Mouse (Mus musculus) midbrain, embryonic 10.5 days (tissue): ENCODE data around the gene Axin2. TPM values are rescaled to one million over a fixed set of nuclear protein-coding genes. Genes with fewer than 3 reads are reported as not detected.
"Not testable (repeated sequence)": the region's sequence is repeated elsewhere in the genome, so short reads cannot be mapped to it uniquely, and the experiment has no call there.

Experiments
- DNase-seq: peaks from one replicate; pipeline ENCODE4 v3.0.0-alpha.2; 2017; ENCODE audit warnings: low spot score
- H3K27ac ChIP-seq: fragments of 300-500 bp; sonication (generic); replicated peaks from 2 replicates; pipeline ENCODE4 v1.5.1; 2016; ENCODE audit warnings: mild to moderate bottlenecking
- H3K27me3 ChIP-seq: fragments of 300-500 bp; sonication (generic); 2 replicates; pipeline ENCODE4 v1.6.1; 2016; ENCODE audit warnings: low read depth, mild to moderate bottlenecking; ENCODE audit not compliant: poor library complexity, severe bottlenecking
- H3K36me3 ChIP-seq: fragments of 300-500 bp; sonication (generic); 2 replicates; pipeline ENCODE4 v1.6.1; 2016; ENCODE audit warnings: mild to moderate bottlenecking, moderate library complexity
- H3K4me1 ChIP-seq: fragments of 300-500 bp; sonication (generic); 2 replicates; pipeline ENCODE4 v1.6.1; 2016
- H3K4me3 ChIP-seq: fragments of 300-500 bp; sonication (generic); 2 replicates; pipeline ENCODE4 v1.5.1; 2016; ENCODE audit warnings: mild to moderate bottlenecking, moderate library complexity
- H3K9me3 ChIP-seq: fragments of 300-500 bp; sonication (generic); replicated peaks from 2 replicates; pipeline ENCODE4 v1.6.1; 2016; ENCODE audit warnings: mild to moderate bottlenecking
- WGBS: fragments of 180-500 bp; shearing (Covaris S2); methylation state at CpG from one replicate; pipeline ENCODE4 v1.1.7; 2016; 5-methylcytosine and 5-hydroxymethylcytosine counted together
- polyA plus RNA-seq: library from polyadenylated mRNA; unstranded; fragments of >200 nt; fragmentation: Nextera tagmentation; extraction: Ambion mirVana; gene quantifications from 2 replicates; pipeline ENCODE4 v1.2.1, GENCODE M21; 2016

Gene Axin2
- 17.5 and 17.6 TPM in 2 replicates for polyA plus RNA-seq

DNA sequence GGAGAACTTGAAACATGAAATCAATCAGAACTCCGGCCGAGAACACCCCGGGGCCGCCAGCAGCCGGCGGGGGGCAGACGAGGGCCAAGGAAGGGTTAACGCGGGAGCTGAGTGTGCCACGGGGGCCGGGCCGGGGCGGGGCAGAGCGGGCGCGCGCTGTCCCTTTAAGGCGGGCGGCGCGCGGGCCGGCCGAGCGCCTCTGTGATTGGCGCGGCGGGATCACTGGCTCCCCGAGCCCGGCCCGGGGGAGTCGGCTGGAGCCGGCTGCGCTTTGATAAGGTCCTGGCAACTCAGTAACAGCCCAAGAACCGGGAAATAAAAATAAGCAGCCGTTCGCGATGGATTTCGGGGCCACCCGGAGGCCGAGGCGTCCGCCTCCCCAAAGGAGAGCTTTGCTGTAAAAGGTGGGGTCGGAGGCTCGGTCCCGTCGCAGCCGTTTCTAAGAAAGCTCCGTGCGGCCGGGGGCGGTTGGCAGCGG is at the start of gene Axin2:
Gene Axin2, plus strand, starts transcription at position 192 of the 478 bp plus-strand sequence.
- Histone ChIP-seq H3K36me3 (peaks cover 21% of the 10 kb centered on the region), H3K27me3 (peaks cover 18% of the 10 kb centered on the region), H3K9me3 (peaks cover 10% of the 10 kb centered on the region; the same call in 1 of the 2 replicates), H3K4me1 (peaks cover 61% of the 10 kb centered on the region), H3K27ac (peak within 1 kb of the TSS; percentile 95), H3K4me3 (peak within 1 kb of the TSS; percentile 89)
- WGBS: 1% methylated on average over 53 of the region's 53 CpGs
- peak; percentile 95 for DNase-seq

DNA sequence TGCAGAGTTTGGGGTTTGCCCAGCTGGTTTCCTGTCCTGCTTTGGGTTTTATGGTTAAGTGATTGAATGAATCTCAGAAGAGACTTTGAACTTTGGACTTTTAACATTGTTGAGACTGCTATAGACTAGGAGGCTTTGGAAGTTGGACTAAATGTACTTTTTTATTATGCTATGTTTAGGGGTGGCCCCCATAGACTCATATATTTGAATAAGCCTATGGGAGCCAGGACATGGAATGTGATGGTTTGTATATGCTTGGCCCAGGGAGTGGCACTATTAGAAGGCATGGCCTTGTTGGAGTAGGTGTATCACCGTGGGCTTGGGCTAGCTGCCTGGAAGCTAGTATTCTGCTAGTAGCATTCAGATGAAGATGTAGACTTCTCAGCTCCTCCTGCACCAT is 48.9 kb upstream of the Axin2 start:
- 97% methylated on average over 1 of the region's 1 CpGs for WGBS
- not testable (repeated sequence) for H3K9me3 ChIP-seq, H3K36me3 ChIP-seq, H3K27me3 ChIP-seq, H3K4me1 ChIP-seq, H3K27ac ChIP-seq, DNase-seq, H3K4me3 ChIP-seq

DNA sequence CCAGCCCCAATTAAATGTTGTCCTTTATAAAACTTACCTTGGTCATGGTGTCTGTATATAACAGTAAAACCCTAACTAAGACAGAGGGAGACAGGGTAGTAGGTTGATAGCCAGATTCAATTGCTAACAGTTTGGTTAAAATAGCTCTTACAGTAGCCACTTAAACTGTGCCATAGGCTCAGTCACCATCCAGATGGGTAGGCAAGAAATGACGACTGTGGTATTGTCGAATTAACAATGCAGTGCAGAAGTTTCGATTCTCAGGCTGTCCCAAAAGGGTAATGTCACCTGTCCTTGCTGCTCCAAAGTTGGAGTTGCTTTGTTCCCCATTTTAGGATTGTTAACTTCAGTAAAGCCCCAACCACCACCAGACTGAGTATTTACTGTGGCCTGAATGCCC is 48.4 kb upstream of the Axin2 start:
- DNase-seq: no peak
- H3K27ac ChIP-seq: no peak overlapping the region
- H3K27me3 ChIP-seq: no peaks in the 10 kb centered on the region
- no peaks in the 10 kb centered on the region for H3K36me3 ChIP-seq
- peaks cover 9% of the 10 kb centered on the region for H3K4me1 ChIP-seq
- WGBS: 86% methylated on average over 3 of the region's 3 CpGs
- H3K4me3 ChIP-seq: no peak overlapping the region
- no peaks in the 10 kb centered on the region for H3K9me3 ChIP-seq

DNA sequence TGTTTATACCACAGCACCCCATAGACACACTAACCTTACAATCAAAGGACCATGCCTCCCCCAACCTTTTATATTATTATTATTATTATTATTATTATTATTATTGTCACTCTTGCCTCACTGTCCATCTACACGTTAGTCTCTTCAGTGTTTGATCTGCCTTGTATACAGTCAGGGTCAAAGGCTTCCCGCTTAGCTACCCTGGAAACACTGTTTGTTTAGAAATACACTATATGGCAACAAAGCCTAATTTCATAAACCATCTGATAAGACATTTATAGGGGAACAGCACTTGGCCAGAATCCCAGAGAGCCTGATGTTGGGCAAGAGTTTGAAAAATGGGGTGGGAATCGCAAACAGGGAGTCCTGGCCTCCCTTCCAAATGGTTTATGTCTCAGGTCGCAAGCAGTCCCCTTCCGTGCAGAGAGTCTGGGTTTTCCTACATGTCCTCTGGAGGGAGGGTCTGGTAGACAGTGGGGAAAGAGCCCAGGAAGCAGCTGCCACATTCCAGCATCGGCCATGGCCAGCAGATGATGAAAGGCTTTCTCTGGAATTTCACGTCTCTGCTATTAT is 43.4 kb upstream of the Axin2 start:
- 85% methylated on average over 7 of the region's 7 CpGs for WGBS
- Histone ChIP-seq H3K4me1 (peaks cover 17% of the 10 kb centered on the region), H3K27ac (no peak overlapping the region), H3K9me3 (no peaks in the 10 kb centered on the region), H3K36me3 (no peaks in the 10 kb centered on the region), H3K4me3 (no peak overlapping the region), H3K27me3 (no peaks in the 10 kb centered on the region)
- no peak for DNase-seq

DNA sequence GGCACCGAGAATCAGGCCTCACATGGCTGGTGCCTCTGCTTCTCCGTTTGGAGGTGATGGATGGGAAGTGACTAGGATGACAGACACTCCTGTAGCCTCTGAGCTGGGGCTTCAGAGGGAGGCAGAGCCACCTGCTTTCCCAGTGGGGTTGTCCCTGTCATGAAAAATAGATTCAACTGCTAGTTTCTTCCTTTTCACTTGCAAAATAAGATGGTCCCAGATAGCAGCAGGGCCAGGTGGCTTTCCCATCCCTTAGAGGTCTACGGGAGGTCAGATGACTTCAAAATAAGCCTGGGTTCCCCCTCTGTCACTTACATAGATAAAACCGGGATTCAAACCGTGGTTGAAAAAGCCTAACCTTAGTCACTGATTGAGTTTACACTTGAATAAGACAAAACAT is 42.6 kb upstream of the Axin2 start:
- WGBS: 81% methylated on average over 5 of the region's 5 CpGs
- no peaks in the 10 kb centered on the region for H3K27me3 ChIP-seq

DNA sequence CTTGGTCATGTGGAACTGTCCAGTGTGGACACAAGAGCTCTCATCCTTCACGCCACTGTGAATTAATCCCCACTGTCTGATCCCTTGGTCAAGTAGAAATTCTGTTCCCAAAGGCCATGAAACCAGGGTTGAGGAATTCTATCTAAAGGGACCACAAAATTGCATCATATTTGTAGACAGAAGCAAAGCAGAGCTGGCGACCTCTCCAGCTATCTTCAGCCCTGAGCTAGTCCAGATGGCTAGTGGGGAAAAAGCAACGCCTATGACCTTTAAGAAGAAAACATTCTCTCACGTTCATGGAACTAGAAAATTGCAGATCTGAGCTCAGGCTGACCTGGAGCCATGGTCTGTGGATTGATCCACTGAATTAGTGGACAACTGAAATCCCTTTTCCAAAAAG is 39.6 kb upstream of the Axin2 start:
- WGBS: 86% methylated on average over 4 of the region's 4 CpGs
- DNase-seq: no peak
- H3K27ac ChIP-seq: no peak overlapping the region
- no peaks in the 10 kb centered on the region for H3K27me3 ChIP-seq
- H3K36me3 ChIP-seq: no peaks in the 10 kb centered on the region
- H3K9me3 ChIP-seq: no peaks in the 10 kb centered on the region
- H3K4me3 ChIP-seq: no peak overlapping the region
- H3K4me1 ChIP-seq: peaks cover 16% of the 10 kb centered on the region

More for the DNA sequence above, 42.6 kb upstream of the Axin2 start:
- H3K27ac ChIP-seq: no peak overlapping the region
- no peak for DNase-seq
- no peak overlapping the region for H3K4me3 ChIP-seq
- H3K4me1 ChIP-seq: peaks cover 10% of the 10 kb centered on the region
- H3K9me3 ChIP-seq: no peaks in the 10 kb centered on the region
- no peaks in the 10 kb centered on the region for H3K36me3 ChIP-seq

DNA sequence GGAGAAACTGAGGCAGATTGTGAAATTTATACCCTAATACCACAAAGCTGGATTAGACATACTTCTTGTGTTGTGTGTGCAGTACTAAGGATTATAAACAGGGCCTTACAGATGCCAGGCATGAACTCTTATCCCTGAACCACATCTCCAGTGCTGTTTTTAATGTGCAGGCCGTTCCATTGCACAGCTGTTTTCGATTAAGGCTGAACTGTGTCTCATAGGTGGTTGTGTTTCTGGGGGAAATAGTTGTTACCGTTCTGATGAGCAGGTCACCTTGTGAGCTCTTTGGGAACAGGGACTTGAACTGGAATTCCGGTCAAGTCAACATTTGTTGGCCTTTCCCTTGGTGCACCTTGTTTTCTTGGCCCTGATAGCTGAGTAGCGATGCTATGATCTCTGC is 38.5 kb upstream of the Axin2 start:
- Histone ChIP-seq H3K27me3 (no peaks in the 10 kb centered on the region), H3K4me3 (no peak overlapping the region), H3K36me3 (no peaks in the 10 kb centered on the region), H3K9me3 (no peaks in the 10 kb centered on the region), H3K27ac (no peak overlapping the region), H3K4me1 (peaks cover 27% of the 10 kb centered on the region)
- 86% methylated on average over 5 of the region's 5 CpGs for WGBS
- DNase-seq: no peak

DNA sequence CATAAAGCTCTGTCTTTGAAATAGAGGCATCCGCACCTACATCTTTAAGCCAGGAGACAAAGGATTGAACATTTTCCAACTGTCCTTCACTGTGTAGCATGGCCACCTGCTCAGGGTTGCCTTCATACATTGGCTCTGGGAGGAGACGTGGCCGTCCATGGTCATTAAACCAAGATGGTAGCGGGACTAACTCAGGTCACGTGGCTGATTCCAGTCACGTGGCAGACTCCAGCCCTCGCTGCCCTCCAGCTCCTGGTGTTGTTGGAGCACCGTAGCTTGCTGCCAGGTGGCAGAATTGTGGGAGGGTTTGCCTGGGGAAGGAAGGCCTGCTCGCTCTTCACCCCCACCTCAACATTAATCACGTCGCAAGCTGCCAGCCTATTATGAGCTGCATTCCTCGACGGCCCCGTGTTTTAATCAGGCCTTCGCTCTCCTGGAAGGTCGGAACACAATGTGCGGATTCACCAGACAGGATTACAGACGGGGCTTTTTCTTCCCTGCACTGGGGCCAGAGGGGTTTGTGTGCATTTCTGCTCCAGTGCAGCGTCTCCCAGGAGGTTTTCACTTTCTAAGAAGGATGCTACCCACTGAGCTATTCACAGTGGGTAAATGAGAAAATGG is 34.8 kb upstream of the Axin2 start:
- Histone ChIP-seq H3K27ac (peak overlapping the region; percentile 70), H3K9me3 (no peaks in the 10 kb centered on the region), H3K27me3 (peaks cover 4% of the 10 kb centered on the region; the same call in 1 of the 2 replicates), H3K4me3 (peak overlapping the region; percentile 16; the same call in 1 of the 2 replicates), H3K36me3 (no peaks in the 10 kb centered on the region), H3K4me1 (peaks cover 50% of the 10 kb centered on the region)
- DNase-seq: peak; percentile 77
- WGBS: 34% methylated on average over 19 of the region's 19 CpGs

DNA sequence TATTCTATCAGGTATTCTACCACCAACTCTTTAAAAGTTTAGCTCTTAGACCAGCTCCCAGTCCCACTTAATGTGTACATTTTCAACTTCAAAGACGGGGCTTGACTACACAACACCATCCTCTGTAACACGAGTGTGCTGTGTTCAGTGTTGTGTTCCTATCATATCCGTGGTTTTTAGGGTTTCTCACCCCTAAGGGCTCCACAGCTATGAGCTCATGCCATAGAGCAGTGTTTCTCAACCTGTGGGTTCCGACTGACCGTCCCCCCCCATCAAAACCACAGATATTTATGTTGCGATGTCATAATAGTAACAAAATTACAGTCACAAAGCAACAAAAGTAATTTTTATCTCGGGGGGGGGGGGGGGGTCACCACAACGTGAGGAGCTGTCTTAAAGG is 34.1 kb upstream of the Axin2 start:
- no peak overlapping the region for H3K4me3 ChIP-seq
- no peak for DNase-seq
- peaks cover 52% of the 10 kb centered on the region for H3K4me1 ChIP-seq
- H3K27me3 ChIP-seq: peaks cover 4% of the 10 kb centered on the region; the same call in 1 of the 2 replicates
- H3K27ac ChIP-seq: peak overlapping the region; percentile 70
- 64% methylated on average over 8 of the region's 8 CpGs for WGBS
- no peaks in the 10 kb centered on the region for H3K9me3 ChIP-seq
- no peaks in the 10 kb centered on the region for H3K36me3 ChIP-seq

DNA sequence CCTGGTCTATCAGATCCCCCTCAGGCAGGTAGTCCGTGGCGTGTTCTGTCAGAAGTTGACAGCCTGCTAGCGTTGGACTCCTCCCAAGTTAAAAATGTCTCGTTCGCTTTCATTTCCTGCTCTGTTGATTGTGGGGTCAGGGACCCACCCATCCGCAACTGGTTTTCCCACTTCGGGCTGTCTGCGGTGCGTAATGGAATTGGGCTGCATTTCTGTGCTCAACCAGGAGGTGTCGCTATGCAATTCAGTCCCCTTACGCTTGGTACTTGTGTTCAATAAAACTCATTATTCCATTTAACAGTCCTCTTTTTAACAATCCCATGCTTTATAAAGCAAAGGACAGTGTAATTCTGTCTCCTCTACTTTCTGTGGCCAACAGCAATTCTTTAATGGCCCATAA is 31.0 kb upstream of the Axin2 start:
- WGBS: 51% methylated on average over 11 of the region's 11 CpGs
- Histone ChIP-seq H3K9me3 (no peaks in the 10 kb centered on the region), H3K4me3 (no peak overlapping the region), H3K36me3 (no peaks in the 10 kb centered on the region), H3K27ac (peak overlapping the region; percentile 93), H3K27me3 (peaks cover 14% of the 10 kb centered on the region), H3K4me1 (peaks cover 77% of the 10 kb centered on the region)
- DNase-seq: peak; percentile 50

DNA sequence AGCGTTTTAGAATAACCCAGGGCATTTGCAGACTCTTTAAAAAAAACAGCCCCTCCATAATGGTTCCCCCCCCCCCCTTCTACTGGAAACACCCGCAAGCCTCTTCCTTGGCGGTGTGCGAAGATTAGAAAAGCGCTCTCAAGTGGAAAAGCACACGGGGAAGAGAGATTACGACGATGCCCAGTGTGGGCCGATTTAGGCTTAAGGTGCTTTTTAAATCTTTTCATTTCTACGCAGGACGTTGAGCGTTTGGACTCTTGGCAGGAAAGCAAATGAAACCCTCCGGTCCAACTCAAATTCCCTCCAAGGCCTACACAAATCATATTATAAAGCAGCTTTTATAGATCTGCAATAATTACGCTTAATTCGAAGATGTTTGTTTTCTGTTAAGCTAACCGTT is 29.6 kb upstream of the Axin2 start:
- no peak for DNase-seq
- Histone ChIP-seq H3K36me3 (no peaks in the 10 kb centered on the region), H3K9me3 (no peaks in the 10 kb centered on the region), H3K27me3 (peaks cover 26% of the 10 kb centered on the region), H3K4me3 (peak overlapping the region; percentile 58), H3K27ac (peak overlapping the region; percentile 93), H3K4me1 (peaks cover 81% of the 10 kb centered on the region)
- 19% methylated on average over 16 of the region's 16 CpGs for WGBS

DNA sequence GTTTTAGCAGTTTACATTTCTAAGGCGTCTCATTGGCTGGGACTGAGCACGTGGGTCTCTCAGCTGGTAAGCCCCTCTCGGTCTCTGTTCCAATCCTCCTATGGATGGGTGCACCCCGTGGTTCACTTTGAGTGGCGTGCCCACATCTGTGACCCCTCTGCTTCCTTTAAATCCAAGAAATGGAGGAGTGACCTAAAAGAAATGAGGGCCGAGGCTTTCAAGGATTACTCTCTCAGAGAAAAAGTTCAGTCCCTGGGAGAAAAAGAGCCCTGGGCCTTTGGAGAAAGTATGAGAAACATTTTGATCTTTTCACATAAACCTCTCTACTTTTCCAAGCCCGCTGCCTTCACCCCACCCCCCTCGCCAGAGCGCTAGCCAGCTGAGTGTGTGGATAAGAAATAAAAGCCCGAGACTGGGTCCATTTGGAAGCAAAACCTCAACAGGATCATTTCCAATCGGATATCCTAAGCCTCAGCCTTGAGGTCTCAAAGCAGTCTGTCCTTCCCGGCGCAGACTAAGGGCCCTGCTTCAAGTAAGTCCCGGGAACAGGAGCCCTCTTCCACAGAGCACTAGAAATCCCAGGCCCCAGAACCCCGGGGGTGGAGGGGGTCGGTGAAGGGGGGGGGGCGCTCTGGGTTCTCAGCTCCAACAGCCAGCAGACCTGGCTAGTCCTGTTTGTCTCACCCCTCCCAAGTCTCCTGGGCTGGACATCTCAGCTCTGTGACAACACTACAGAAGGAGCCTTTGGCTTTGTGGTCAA is 28.9 kb upstream of the Axin2 start:
- H3K9me3 ChIP-seq: no peaks in the 10 kb centered on the region
- WGBS: 2% methylated on average over 17 of the region's 17 CpGs
- H3K27ac ChIP-seq: peak overlapping the region; percentile 93
- H3K36me3 ChIP-seq: no peaks in the 10 kb centered on the region
- H3K4me3 ChIP-seq: peak overlapping the region; percentile 58
- H3K4me1 ChIP-seq: peaks cover 74% of the 10 kb centered on the region
- peak; percentile 85 for DNase-seq
- H3K27me3 ChIP-seq: peaks cover 33% of the 10 kb centered on the region
